Comparison of ENCODE assay signal across 6 mouse cellular contexts in the genomic region with DNA sequence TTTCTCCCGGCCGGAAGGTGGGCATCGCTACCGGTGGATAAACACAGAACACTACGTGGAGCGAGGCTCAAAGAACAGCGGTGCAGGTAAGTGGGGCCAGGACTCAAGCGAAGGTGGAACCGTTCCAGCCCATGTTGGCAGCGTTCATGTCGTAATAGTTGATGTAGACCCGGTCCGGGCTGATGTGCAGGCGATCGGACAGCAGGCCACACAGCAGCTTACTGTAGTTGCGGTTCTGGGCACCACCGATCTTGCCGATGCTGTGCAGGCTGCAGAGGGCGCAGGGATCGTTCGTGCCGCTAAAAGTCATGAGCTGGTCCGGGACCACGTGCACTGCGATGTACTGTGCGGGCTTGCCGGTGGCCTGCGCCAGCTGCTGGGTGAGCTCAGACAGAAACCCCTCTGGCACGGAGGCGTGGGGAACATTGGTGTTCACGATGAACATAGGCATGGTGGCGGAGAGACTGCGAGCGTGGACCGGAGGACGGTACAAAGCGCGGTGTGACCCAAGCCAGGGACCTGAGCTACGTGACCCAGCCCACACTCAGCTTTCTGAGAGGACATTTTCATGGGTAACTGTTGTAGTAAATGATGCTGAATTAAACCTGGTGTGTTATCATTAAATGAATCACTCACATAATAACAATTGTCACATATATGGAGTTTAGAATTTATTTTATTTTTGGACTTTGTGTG. TPM values are rescaled to one million over a fixed set of nuclear protein-coding genes. Genes with fewer than 3 reads are reported as not detected.
ATAC-seq and TF ChIP-seq lines count a peak whose summit lies in the region.
"Not testable (repeated sequence)": the region's sequence is repeated elsewhere in the genome, so short reads cannot be mapped to it uniquely, and the experiment has no call there.

No protein-coding gene starts in this region.

- peak overlapping the region; percentile 52 for H3K9ac ChIP-seq in ES-Bruce4 (ENCODE audit: low read depth, poor library complexity, severe bottlenecking)
- H3K9ac ChIP-seq in hindbrain, embryonic 15.5 days; neural tube, embryonic 15.5 days (replicated peaks): not testable (repeated sequence)

- WGBS in hindbrain, embryonic 15.5 days: 57% methylated on average over 39 of the region's 39 CpGs
- WGBS in neural tube, embryonic 15.5 days: 55% methylated on average over 39 of the region's 39 CpGs

- H3K4me2 ChIP-seq in hindbrain, embryonic 15.5 days: 0 out of 2 replicates have a peak overlapping the region, but pooled peaks have one; percentile 13
- H3K4me2 ChIP-seq in neural tube, embryonic 15.5 days: 0 out of 2 replicates have a peak overlapping the region, but pooled peaks have one; percentile 13

- H3K36me3 ChIP-seq in ES-Bruce4 (ENCODE audit: control insufficient read depth, insufficient read depth, low read length, poor library complexity, severe bottlenecking); hindbrain, embryonic 15.5 days; neural tube, embryonic 15.5 days: not testable (repeated sequence)

- TF ChIP-seq POLR2A in ES-Bruce4 (IDR thresholded peaks at IDR 0.05; ENCODE audit: insufficient read depth, low read length): not testable (repeated sequence)

- H3K27me3 ChIP-seq in ES-Bruce4 (ENCODE audit: control insufficient read depth, insufficient read depth, low read length, poor library complexity, severe bottlenecking); hindbrain, embryonic 15.5 days; neural tube, embryonic 15.5 days (replicated peaks): not testable (repeated sequence)

- peak; percentile 78; the same call in 1 of the 2 replicates for ATAC-seq in common myeloid progenitor, adult 5-6 weeks (replicated peaks; ENCODE audit: low read depth, poor library complexity, severe bottlenecking)
- peak; percentile 76 for ATAC-seq in granulocyte monocyte progenitor cell, adult 5-6 weeks (replicated peaks; ENCODE audit: poor library complexity, severe bottlenecking)
- ATAC-seq in hindbrain, embryonic 15.5 days (ENCODE audit: low FRiP score, low read depth); neural tube, embryonic 15.5 days (ENCODE audit: low FRiP score): not testable (repeated sequence)
- peak; percentile 73 for ATAC-seq in megakaryocyte progenitor cell, adult 5-6 weeks (replicated peaks; ENCODE audit: poor library complexity)

- H3K4me1 ChIP-seq in ES-Bruce4 (ENCODE audit: control insufficient read depth, insufficient read depth, low read length); hindbrain, embryonic 15.5 days (replicated peaks); neural tube, embryonic 15.5 days: not testable (repeated sequence)

- not testable (repeated sequence) for TF ChIP-seq CTCF in ES-Bruce4 (IDR thresholded peaks at IDR 0.05; ENCODE audit: low read depth, low read length)

- not testable (repeated sequence) for TF ChIP-seq EP300 in ES-Bruce4 (IDR thresholded peaks at IDR 0.05; ENCODE audit: insufficient read depth, low read depth, low read length)

- not testable (repeated sequence) for H3K27ac ChIP-seq in ES-Bruce4 (ENCODE audit: insufficient read depth, low read length); hindbrain, embryonic 15.5 days (replicated peaks); neural tube, embryonic 15.5 days (replicated peaks)

- H3K9me3 ChIP-seq in ES-Bruce4 (replicated peaks; ENCODE audit: control insufficient read depth, insufficient read depth, low read length, poor library complexity, severe bottlenecking); hindbrain, embryonic 15.5 days; neural tube, embryonic 15.5 days (replicated peaks): not testable (repeated sequence)

- peak overlapping the region; percentile 45; the same call in 1 of the 2 replicates for H3K4me3 ChIP-seq in ES-Bruce4 (ENCODE audit: low read depth, low read length)
- not testable (repeated sequence) for H3K4me3 ChIP-seq in hindbrain, embryonic 15.5 days; neural tube, embryonic 15.5 days (replicated peaks)

RNA-seq across cellular contexts. Expression of a gene that starts 11.4 kb away (rescaled TPM):
- polyA plus RNA-seq in ES-Bruce4 (2011; ENCODE audit: insufficient read depth, insufficient read length, low read depth, missing spikeins): 19.6 and 19.7 TPM in 2 replicates
- total RNA-seq in common myeloid progenitor, adult 5-6 weeks (2017): 9.2 and 10.4 TPM in 2 replicates
- 10.7 and 12.4 TPM in 2 replicates for total RNA-seq in granulocyte monocyte progenitor cell, adult 5-6 weeks (2014; fragmentation: Nextera tagmentation)
- 6.9 and 9.3 TPM in 2 replicates for total RNA-seq in granulocyte monocyte progenitor cell, adult 5-6 weeks (2017)
- polyA plus RNA-seq in hindbrain, embryonic 15.5 days (2015; fragmentation: Nextera tagmentation; extraction: Ambion mirVana): 21.0 and 22.0 TPM in 2 replicates
- total RNA-seq in megakaryocyte progenitor cell, adult 5-6 weeks (2015): 14.5 and 19.5 TPM in 2 replicates
- total RNA-seq in megakaryocyte progenitor cell, adult 5-6 weeks (2017): 7.2 and 8.0 TPM in 2 replicates
- polyA plus RNA-seq in neural tube, embryonic 15.5 days (2015; fragmentation: Nextera tagmentation; extraction: Ambion mirVana): 20.0 and 20.2 TPM in 2 replicates

RNA-seq across cellular contexts. Expression of a gene that starts 18.5 kb away (rescaled TPM):
- 98.0 and 103 TPM in 2 replicates for polyA plus RNA-seq in ES-Bruce4 (2011; ENCODE audit: insufficient read depth, insufficient read length, low read depth, missing spikeins)
- total RNA-seq in common myeloid progenitor, adult 5-6 weeks (2017): 18.3 and 27.2 TPM in 2 replicates
- 16.5 and 22.3 TPM in 2 replicates for total RNA-seq in granulocyte monocyte progenitor cell, adult 5-6 weeks (2014; fragmentation: Nextera tagmentation)
- total RNA-seq in granulocyte monocyte progenitor cell, adult 5-6 weeks (2017): 50.3 and 51.3 TPM in 2 replicates
- 4.9 and 6.9 TPM in 2 replicates for polyA plus RNA-seq in hindbrain, embryonic 15.5 days (2015; fragmentation: Nextera tagmentation; extraction: Ambion mirVana)
- total RNA-seq in megakaryocyte progenitor cell, adult 5-6 weeks (2015): 17.2 and 22.3 TPM in 2 replicates
- 38.4 and 53.5 TPM in 2 replicates for total RNA-seq in megakaryocyte progenitor cell, adult 5-6 weeks (2017)
- polyA plus RNA-seq in neural tube, embryonic 15.5 days (2015; fragmentation: Nextera tagmentation; extraction: Ambion mirVana): 5.1 and 6.9 TPM in 2 replicates

RNA-seq across cellular contexts. Expression of a gene that starts 57.2 kb away (rescaled TPM):
- 10.4 and 10.8 TPM in 2 replicates for polyA plus RNA-seq in ES-Bruce4 (2011; ENCODE audit: insufficient read depth, insufficient read length, low read depth, missing spikeins)
- total RNA-seq in common myeloid progenitor, adult 5-6 weeks (2017): 1.2 and 3.8 TPM in 2 replicates
- 3.7 TPM in 1 of 2 replicates, not detected in the other for total RNA-seq in granulocyte monocyte progenitor cell, adult 5-6 weeks (2014; fragmentation: Nextera tagmentation)
- total RNA-seq in granulocyte monocyte progenitor cell, adult 5-6 weeks (2017): 0.31 and 2.8 TPM in 2 replicates
- polyA plus RNA-seq in hindbrain, embryonic 15.5 days (2015; fragmentation: Nextera tagmentation; extraction: Ambion mirVana): 5.6 and 5.8 TPM in 2 replicates
- total RNA-seq in megakaryocyte progenitor cell, adult 5-6 weeks (2015): 0.95 and 1.1 TPM in 2 replicates
- total RNA-seq in megakaryocyte progenitor cell, adult 5-6 weeks (2017): 1.00 and 1.0 TPM in 2 replicates
- 5.1 and 6.1 TPM in 2 replicates for polyA plus RNA-seq in neural tube, embryonic 15.5 days (2015; fragmentation: Nextera tagmentation; extraction: Ambion mirVana)

RNA-seq across cellular contexts. Expression of a gene that starts 58.9 kb away (rescaled TPM):
- 3.7 and 5.0 TPM in 2 replicates for polyA plus RNA-seq in ES-Bruce4 (2011; ENCODE audit: insufficient read depth, insufficient read length, low read depth, missing spikeins)
- 11.6 and 14.1 TPM in 2 replicates for total RNA-seq in common myeloid progenitor, adult 5-6 weeks (2017)
- total RNA-seq in granulocyte monocyte progenitor cell, adult 5-6 weeks (2014; fragmentation: Nextera tagmentation): 6.1 and 8.0 TPM in 2 replicates
- total RNA-seq in granulocyte monocyte progenitor cell, adult 5-6 weeks (2017): 10.9 and 13.4 TPM in 2 replicates
- polyA plus RNA-seq in hindbrain, embryonic 15.5 days (2015; fragmentation: Nextera tagmentation; extraction: Ambion mirVana): 13.0 and 15.2 TPM in 2 replicates
- 6.9 and 8.0 TPM in 2 replicates for total RNA-seq in megakaryocyte progenitor cell, adult 5-6 weeks (2015)
- 5.5 and 12.1 TPM in 2 replicates for total RNA-seq in megakaryocyte progenitor cell, adult 5-6 weeks (2017)
- 12.6 and 14.2 TPM in 2 replicates for polyA plus RNA-seq in neural tube, embryonic 15.5 days (2015; fragmentation: Nextera tagmentation; extraction: Ambion mirVana)
